Mouse (Mus musculus) heart, postnatal 0 days (tissue): Measurements from ENCODE around the gene Arhgef28. TPM values are rescaled to one million over a fixed set of nuclear protein-coding genes. Genes with fewer than 3 reads are reported as not detected.

ENCODE experiments used
- ATAC-seq: fragments of 200-750 bp; cut with Nextera tagmentation; 2 replicates; pipeline ENCODE4 v1.8.0; 2017; ENCODE audit warnings: low read depth, moderate number of reproducible peaks, moderate library complexity; ENCODE audit not compliant: insufficient read depth
- DNase-seq: peaks from one replicate; pipeline ENCODE4 v3.0.0-alpha.2; 2016; ENCODE audit warnings: low spot score
- H3K27ac ChIP-seq: fragments of 300-500 bp; sonication (generic); 2 replicates; pipeline ENCODE4 v1.5.1; 2014; ENCODE audit warnings: low read depth, mild to moderate bottlenecking
- H3K27me3 ChIP-seq: fragments of 300-500 bp; sonication (generic); 2 replicates; pipeline ENCODE4 v1.6.1; 2014; ENCODE audit warnings: low read length, mixed read lengths; ENCODE audit not compliant: control insufficient read depth, insufficient read depth
- H3K36me3 ChIP-seq: fragments of 300-500 bp; sonication (generic); replicated peaks from 2 replicates; pipeline ENCODE4 v1.6.1; 2014; ENCODE audit warnings: low read length, mixed read lengths; ENCODE audit not compliant: control insufficient read depth, insufficient read depth
- H3K4me1 ChIP-seq: fragments of 300-500 bp; sonication (generic); 2 replicates; pipeline ENCODE4 v1.6.1; 2014; ENCODE audit warnings: antibody characterized with exemption; ENCODE audit not compliant: control insufficient read depth, insufficient read depth
- H3K4me2 ChIP-seq: fragments of 300-500 bp; sonication (generic); 2 replicates; pipeline ENCODE4 v1.6.1; 2014; ENCODE audit warnings: low read depth, mild to moderate bottlenecking, low read length, moderate library complexity
- H3K4me3 ChIP-seq: fragments of 300-500 bp; sonication (generic); 2 replicates; pipeline ENCODE4 v1.5.1; 2014; ENCODE audit warnings: low read depth, low read length
- H3K9ac ChIP-seq: fragments of 300-500 bp; sonication (generic); replicated peaks from 2 replicates; pipeline ENCODE4 v1.6.1; 2014; ENCODE audit warnings: low read depth, low read length, mixed read lengths
- H3K9me3 ChIP-seq: fragments of 300-500 bp; sonication (generic); replicated peaks from 2 replicates; pipeline ENCODE4 v1.6.1; 2016; ENCODE audit warnings: low read length; ENCODE audit not compliant: control insufficient read depth
- CTCF ChIP-seq: IDR thresholded peaks from 2 replicates; pipeline ENCODE4 v1.5.1; 2016; ENCODE audit warnings: antibody characterized with exemption, control low read depth, low read depth
- EP300 ChIP-seq: IDR thresholded peaks from 2 replicates; pipeline ENCODE4 v1.6.1; 2016; ENCODE audit warnings: antibody characterized with exemption, low read depth
- WGBS: fragments of 180-500 bp; shearing (Covaris S2); extraction: QIAGEN DNeasy Blood & Tissue Kit; methylation state at CpG from one replicate; pipeline ENCODE4 v1.1.7; 2014; 5-methylcytosine and 5-hydroxymethylcytosine counted together
- polyA plus RNA-seq: library from polyadenylated mRNA; unstranded; fragments of >200 nt; fragmentation: Nextera tagmentation; extraction: Ambion mirVana; gene quantifications from 2 replicates; pipeline ENCODE4 v1.2.1, GENCODE M21; 2015
- total RNA-seq: library from RNA; depleted of rRNA; stranded (reverse); fragments of >200 nt; gene quantifications from 2 replicates; pipeline ENCODE4 v1.2.3, GENCODE M21; 2014; ENCODE audit warnings: low replicate concordance

Arhgef28 gene
- total and polyA plus RNA-seq, 2 experiments from 2014 or later, result 6.9 to 10.5 TPM

- Histone ChIP-seq H3K4me1 (no peaks in the 10 kb centered on the region), H3K36me3 (no peaks in the 10 kb centered on the region), H3K27ac (no peak overlapping the region), H3K9me3 (no peaks in the 10 kb centered on the region), H3K27me3 (no peaks in the 10 kb centered on the region), H3K4me3 (no peak overlapping the region), H3K9ac (no peak overlapping the region), H3K4me2 (no peak overlapping the region)
- DNase-seq, result no peak
- TF ChIP-seq CTCF, result no peak
- WGBS, result 80% methylated on average over 8 of the region's 8 CpGs
- no peak for ATAC-seq
Observed at GRCm38 (mm10) chr13:97999130-97999529, 207.1 kb downstream of the Arhgef28 start.

GRCm38 (mm10) chr13:97998570-97998969, 207.7 kb downstream of the Arhgef28 start:
- no peaks in the 10 kb centered on the region for H3K27me3 ChIP-seq
- WGBS, result 74% methylated on average over 8 of the region's 8 CpGs
- no peak overlapping the region for H3K4me3 ChIP-seq
- no peaks in the 10 kb centered on the region for H3K36me3 ChIP-seq
- H3K9ac ChIP-seq, result no peak overlapping the region
- no peaks in the 10 kb centered on the region for H3K4me1 ChIP-seq
- ATAC-seq (no peak), DNase-seq (no peak)
- no peak overlapping the region for H3K4me2 ChIP-seq
- TF ChIP-seq EP300 (no peak), CTCF (no peak)
- no peak overlapping the region for H3K27ac ChIP-seq
- no peaks in the 10 kb centered on the region for H3K9me3 ChIP-seq

GRCm38 (mm10) chr13:97990939-97991338, 215.3 kb downstream of the Arhgef28 start:
- no peaks in the 10 kb centered on the region for H3K27me3 ChIP-seq
- no peak for ATAC-seq
- TF ChIP-seq EP300 (no peak), CTCF (no peak)
- no peak overlapping the region for H3K9ac ChIP-seq
- no peaks in the 10 kb centered on the region for H3K4me1 ChIP-seq
- H3K27ac ChIP-seq, result no peak overlapping the region
- no peak overlapping the region for H3K4me2 ChIP-seq
- 21% methylated on average over 8 of the region's 8 CpGs for WGBS
- DNase-seq, result no peak
- no peaks in the 10 kb centered on the region for H3K9me3 ChIP-seq
- H3K4me3 ChIP-seq, result no peak overlapping the region
- no peaks in the 10 kb centered on the region for H3K36me3 ChIP-seq

GRCm38 (mm10) chr13:97988796-97989195, 217.4 kb downstream of the Arhgef28 start:
- Histone ChIP-seq H3K27ac (no peak overlapping the region), H3K27me3 (no peaks in the 10 kb centered on the region), H3K9me3 (no peaks in the 10 kb centered on the region), H3K4me3 (no peak overlapping the region), H3K4me1 (no peaks in the 10 kb centered on the region), H3K9ac (no peak overlapping the region), H3K36me3 (no peaks in the 10 kb centered on the region), H3K4me2 (no peak overlapping the region)
- no peak for DNase-seq
- no peak for TF ChIP-seq EP300
- TF ChIP-seq CTCF, result no peak
- no peak for ATAC-seq
- WGBS, result 84% methylated on average over 6 of the region's 6 CpGs

- no peaks in the 10 kb centered on the region for H3K4me1 ChIP-seq
- WGBS, result 70% methylated on average over 6 of the region's 6 CpGs
Observed at GRCm38 (mm10) chr13:97986691-97987090, 219.5 kb downstream of the Arhgef28 start.

GRCm38 (mm10) chr13:97977104-97977503, 229.1 kb downstream of the Arhgef28 start:
- no peak for DNase-seq
- TF ChIP-seq EP300 (no peak), CTCF (no peak)
- Histone ChIP-seq H3K4me3 (no peak overlapping the region), H3K36me3 (no peaks in the 10 kb centered on the region), H3K27me3 (no peaks in the 10 kb centered on the region), H3K4me1 (no peaks in the 10 kb centered on the region), H3K9ac (no peak overlapping the region), H3K9me3 (no peaks in the 10 kb centered on the region), H3K4me2 (no peak overlapping the region), H3K27ac (no peak overlapping the region)
- WGBS, result 81% methylated on average over 9 of the region's 9 CpGs
- ATAC-seq, result no peak

More at GRCm38 (mm10) chr13:97986691-97987090, 219.5 kb downstream of the Arhgef28 start:
- DNase-seq (no peak), ATAC-seq (peak; percentile 36; the same call in 1 of the 2 replicates)
- no peak overlapping the region for H3K9ac ChIP-seq
- no peaks in the 10 kb centered on the region for H3K36me3 ChIP-seq
- H3K27me3 ChIP-seq, result no peaks in the 10 kb centered on the region
- H3K9me3 ChIP-seq, result no peaks in the 10 kb centered on the region
- no peak overlapping the region for H3K27ac ChIP-seq
- H3K4me2 ChIP-seq, result no peak overlapping the region
- TF ChIP-seq EP300 (no peak), CTCF (no peak)
- H3K4me3 ChIP-seq, result no peak overlapping the region
